Mouse (Mus musculus): ENCODE data around the gene Sh3rf1.

DNA sequence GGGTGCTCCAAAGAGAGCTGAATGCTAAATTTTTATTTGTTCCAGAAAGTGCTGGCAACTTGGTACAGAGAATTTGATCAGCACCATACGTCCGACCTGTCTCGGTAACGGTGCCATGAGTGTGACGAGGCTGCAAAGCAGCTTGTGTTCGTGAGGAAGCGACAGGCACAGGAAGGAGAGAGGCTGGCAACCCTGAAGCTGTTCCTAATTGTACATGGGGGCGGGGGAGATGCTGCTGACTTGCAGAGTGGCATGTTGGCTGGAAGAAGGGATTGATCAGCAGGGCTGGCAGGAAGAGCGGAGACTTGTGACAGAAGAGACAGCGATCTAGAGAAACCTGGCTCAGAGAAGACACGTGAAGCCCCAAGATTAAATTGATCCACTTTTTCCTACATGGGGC lies 197.9 kb downstream of the Sh3rf1 start:
- TF ChIP-seq CTCF (IDR thresholded peaks at IDR 0.05; ENCODE audit: control insufficient read depth, insufficient read depth, insufficient read length): no peak
- TF ChIP-seq CEBPB (IDR thresholded peaks at IDR 0.05; ENCODE audit: low read depth): no peak
- no peak for TF ChIP-seq MAX (IDR thresholded peaks at IDR 0.05)
- no peak for TF ChIP-seq MYOG (IDR thresholded peaks at IDR 0.05; ENCODE audit: control insufficient read depth, extremely low read depth, insufficient read length)
- no peak for TF ChIP-seq FOSL1 (IDR thresholded peaks at IDR 0.05; ENCODE audit: insufficient read depth, low read length, poor library complexity, severe bottlenecking)

All from C2C12 (cell line).